Mouse (Mus musculus) forebrain, postnatal 0 days (tissue): ENCODE measurements around the gene Clk2. TPM values are rescaled to one million over a fixed set of nuclear protein-coding genes. Genes with fewer than 3 reads are reported as not detected.

ENCODE experiments used
- ATAC-seq: fragments of 200-750 bp; cut with Nextera tagmentation; 2 replicates; pipeline ENCODE4 v1.8.0; 2017; ENCODE audit warnings: mild to moderate bottlenecking, moderate library complexity
- DNase-seq: peaks from one replicate; pipeline ENCODE4 v3.0.0-alpha.2; 2015
- H3K27ac ChIP-seq: fragments of 300-500 bp; sonication (generic); 2 replicates; pipeline ENCODE4 v1.5.1; 2014; ENCODE audit warnings: low read depth, mild to moderate bottlenecking, antibody characterized with exemption, low read length, moderate library complexity, mixed read lengths
- H3K27me3 ChIP-seq: fragments of 300-500 bp; sonication (generic); 2 replicates; pipeline ENCODE4 v1.6.1; 2014; ENCODE audit warnings: mild to moderate bottlenecking, low read length, mixed read lengths; ENCODE audit not compliant: insufficient read depth
- H3K36me3 ChIP-seq: fragments of 300-500 bp; sonication (generic); 2 replicates; pipeline ENCODE4 v1.6.1; 2014; ENCODE audit warnings: mild to moderate bottlenecking, moderate library complexity; ENCODE audit not compliant: insufficient read depth
- H3K4me1 ChIP-seq: fragments of 300-500 bp; sonication (generic); 2 replicates; pipeline ENCODE4 v1.6.1; 2014; ENCODE audit warnings: antibody characterized with exemption; ENCODE audit not compliant: insufficient read depth
- H3K4me2 ChIP-seq: fragments of 300-500 bp; sonication (generic); 2 replicates; pipeline ENCODE4 v1.6.1; 2014; ENCODE audit warnings: low read depth, mild to moderate bottlenecking, moderate library complexity
- H3K4me3 ChIP-seq: fragments of 300-500 bp; sonication (generic); 2 replicates; pipeline ENCODE4 v1.5.1; 2014; ENCODE audit warnings: low read depth, low read length, mixed read lengths
- H3K9ac ChIP-seq: fragments of 300-500 bp; sonication (generic); 2 replicates; pipeline ENCODE4 v1.6.1; 2014; ENCODE audit warnings: mild to moderate bottlenecking
- H3K9me3 ChIP-seq: fragments of 300-500 bp; sonication (generic); 2 replicates; pipeline ENCODE4 v1.6.1; 2016; ENCODE audit warnings: low read length
- CTCF ChIP-seq: sonication (generic); IDR thresholded peaks from 2 replicates; pipeline ENCODE4 v1.5.1; 2016; ENCODE audit warnings: antibody characterized with exemption, control low read depth, low read depth
- whole genome bisulfite sequencing: fragments of 180-500 bp; shearing (Covaris S2); extraction: QIAGEN DNeasy Blood & Tissue Kit; methylation state at CpG from one replicate; pipeline ENCODE4 v1.1.7; 2014; 5-methylcytosine and 5-hydroxymethylcytosine counted together
- polyA plus RNA-seq: library from polyadenylated mRNA; unstranded; fragments of >200 nt; fragmentation: Nextera tagmentation; extraction: Ambion mirVana; gene quantifications from 2 replicates; pipeline ENCODE4 v1.2.1, GENCODE M21; 2015
- total RNA-seq: library from RNA; depleted of rRNA; stranded (reverse); fragments of >200 nt; gene quantifications from 2 replicates; pipeline ENCODE4 v1.2.3, GENCODE M21; 2014

The Clk2 gene
- total and polyA plus RNA-seq, 2 experiments from 2014 or later: 12.8 to 43.1 TPM

DNA sequence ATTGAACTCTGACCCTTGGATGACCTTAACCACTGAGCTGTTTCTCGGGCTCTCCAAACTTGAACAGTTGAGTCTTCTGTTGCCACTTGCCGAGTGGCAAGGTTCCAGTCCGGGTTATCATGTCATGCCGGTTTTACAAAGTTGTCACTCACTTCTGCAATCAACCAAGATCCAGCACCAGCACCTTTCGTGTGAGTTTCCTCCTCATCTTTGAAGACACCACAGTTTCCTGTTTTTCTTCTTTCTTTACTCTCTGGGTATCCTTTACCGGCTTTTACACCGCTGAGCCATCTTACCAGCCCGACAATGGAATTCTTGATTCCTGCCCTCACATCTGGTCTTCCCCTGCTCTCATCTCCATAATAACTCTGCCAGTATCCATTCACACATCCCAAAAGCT lies 25.8 kb downstream of the Clk2 start:
- TF ChIP-seq CTCF: no peak
- WGBS: 89% methylated on average over 8 of the region's 8 CpGs
- ATAC-seq (no peak), DNase-seq (no peak)
- no peak overlapping the region for H3K4me2 ChIP-seq
- H3K9me3 ChIP-seq: no peaks in the 10 kb centered on the region
- H3K4me3 ChIP-seq: no peak overlapping the region
- H3K27ac ChIP-seq: no peak overlapping the region
- H3K9ac ChIP-seq: no peak overlapping the region
- no peaks in the 10 kb centered on the region for H3K27me3 ChIP-seq
- peaks cover 19% of the 10 kb centered on the region for H3K36me3 ChIP-seq
- H3K4me1 ChIP-seq: no peaks in the 10 kb centered on the region

DNA sequence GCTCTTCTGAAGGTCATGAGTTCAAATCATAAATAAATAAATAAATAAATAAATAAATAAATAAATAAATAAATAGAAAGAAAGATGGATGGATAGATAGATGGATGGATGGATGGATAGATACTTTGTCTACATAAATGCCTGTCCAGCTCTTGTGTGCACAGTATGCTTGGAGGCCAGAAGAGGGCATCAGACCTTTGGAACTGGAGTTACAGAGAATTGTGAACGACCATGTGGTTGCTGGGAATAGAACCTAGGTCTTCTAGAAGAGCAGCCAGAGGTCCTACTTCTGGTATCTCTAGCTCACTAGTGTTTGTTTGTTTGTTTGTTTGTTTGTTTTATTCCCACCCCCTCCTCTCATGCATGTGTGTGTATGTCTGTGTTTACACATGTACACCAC lies 28.8 kb downstream of the Clk2 start:
- H3K27ac ChIP-seq: no peak overlapping the region
- 76% methylated on average over 1 of the region's 1 CpGs for WGBS
- no peaks in the 10 kb centered on the region for H3K9me3 ChIP-seq

GRCm38 (mm10) chr3:89193853-89194252 lies 29.3 kb downstream of the Clk2 start:
- no peak for ATAC-seq
- no peaks in the 10 kb centered on the region for H3K36me3 ChIP-seq
- 94% methylated on average over 2 of the region's 2 CpGs for WGBS

More for the DNA sequence above, 28.8 kb downstream of the Clk2 start:
- ATAC-seq (no peak), DNase-seq (no peak)
- peak; percentile 28 for TF ChIP-seq CTCF
- no peak overlapping the region for H3K9ac ChIP-seq
- H3K4me3 ChIP-seq: no peak overlapping the region
- H3K4me2 ChIP-seq: no peak overlapping the region
- no peaks in the 10 kb centered on the region for H3K4me1 ChIP-seq
- H3K36me3 ChIP-seq: peaks cover 4% of the 10 kb centered on the region
- no peaks in the 10 kb centered on the region for H3K27me3 ChIP-seq

GRCm38 (mm10) chr3:89195979-89196877 lies 31.6 kb downstream of the Clk2 start:
- Histone ChIP-seq H3K9ac (peak overlapping the region; percentile 43), H3K4me3 (peak overlapping the region; percentile 37), H3K36me3 (no peaks in the 10 kb centered on the region), H3K9me3 (no peaks in the 10 kb centered on the region), H3K27ac (peak overlapping the region; percentile 23), H3K4me2 (peak overlapping the region; percentile 51), H3K4me1 (no peaks in the 10 kb centered on the region), H3K27me3 (no peaks in the 10 kb centered on the region)
- WGBS: 5% methylated on average over 33 of the region's 33 CpGs
- DNase-seq (peak; percentile 93), ATAC-seq (peak; percentile 96)
- peak; percentile 61 for TF ChIP-seq CTCF

More at GRCm38 (mm10) chr3:89193853-89194252, 29.3 kb downstream of the Clk2 start:
- peak; percentile 41 for TF ChIP-seq CTCF
- no peak for DNase-seq
- Histone ChIP-seq H3K27ac (no peak overlapping the region), H3K9me3 (no peaks in the 10 kb centered on the region), H3K4me3 (no peak overlapping the region), H3K27me3 (no peaks in the 10 kb centered on the region), H3K4me2 (no peak overlapping the region), H3K9ac (no peak overlapping the region), H3K4me1 (no peaks in the 10 kb centered on the region)

DNA sequence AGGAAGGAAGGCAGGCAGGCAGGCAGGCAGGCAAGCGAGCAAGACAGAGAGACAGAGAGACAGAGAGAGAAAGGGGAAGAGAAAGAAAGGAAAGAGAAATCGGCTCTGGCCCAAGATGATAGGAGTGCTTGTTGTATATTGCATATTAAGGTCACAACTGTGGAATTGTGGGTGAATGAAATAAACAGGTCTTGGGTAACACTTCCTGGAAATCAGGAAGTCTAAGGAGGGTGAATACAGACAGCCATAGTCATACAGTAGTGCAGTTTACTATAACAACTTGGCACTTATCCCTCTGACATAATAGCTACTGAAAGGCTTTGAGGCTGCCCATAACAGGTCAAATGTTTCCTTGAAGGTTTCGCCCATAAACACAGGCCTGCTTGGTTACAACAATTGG lies 35.2 kb downstream of the Clk2 start:
- Histone ChIP-seq H3K9me3 (no peaks in the 10 kb centered on the region), H3K4me3 (no peak overlapping the region), H3K4me2 (no peak overlapping the region), H3K9ac (no peak overlapping the region), H3K4me1 (peaks cover 4% of the 10 kb centered on the region), H3K36me3 (peaks cover 8% of the 10 kb centered on the region), H3K27me3 (no peaks in the 10 kb centered on the region), H3K27ac (no peak overlapping the region)
- TF ChIP-seq CTCF: no peak
- 86% methylated on average over 3 of the region's 3 CpGs for WGBS
- no peak for DNase-seq
- no peak for ATAC-seq

DNA sequence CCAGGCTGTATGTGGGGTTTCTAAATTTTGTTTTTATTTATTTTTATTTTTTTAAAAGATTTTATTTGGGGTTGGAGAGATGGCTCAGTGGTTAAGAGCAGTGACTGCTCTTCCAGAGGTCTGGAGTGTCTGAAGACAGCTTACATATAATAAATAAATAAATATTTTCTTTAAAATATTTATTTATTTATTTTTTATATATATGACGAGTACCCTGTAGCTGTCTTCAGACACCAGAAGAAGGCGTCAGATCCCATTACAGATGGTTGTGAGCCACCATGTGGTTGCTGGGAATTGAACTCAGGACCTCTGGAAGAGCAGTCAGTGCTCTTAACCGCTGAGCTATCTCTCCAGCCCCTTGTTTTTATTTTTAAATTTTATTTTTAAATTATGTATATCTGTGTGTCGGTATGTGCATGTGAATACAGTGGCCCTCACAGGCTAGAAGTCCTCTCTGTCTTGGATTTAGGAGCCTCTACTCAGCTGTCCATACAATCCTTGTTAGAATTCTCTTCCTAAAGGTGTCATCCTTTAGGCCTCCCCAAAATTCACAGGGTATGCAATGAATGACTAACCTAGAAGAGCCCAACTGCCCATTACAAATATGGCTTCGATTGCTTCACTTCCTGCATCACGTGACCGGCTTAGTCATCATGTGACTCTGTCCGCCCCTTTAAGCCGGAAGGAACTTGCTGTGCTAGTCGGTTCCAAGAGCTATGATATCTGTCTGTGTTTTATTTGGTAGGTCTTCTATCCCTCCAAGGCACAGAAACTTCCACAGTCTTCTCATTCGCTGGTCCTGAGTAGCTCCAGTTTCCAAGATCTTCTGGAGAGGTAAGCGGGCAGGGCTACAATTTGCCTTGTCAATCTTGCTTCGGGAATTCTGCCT lies 37.9 kb downstream of the Clk2 start, which contains the start of gene Gba:
Gene Gba (plus strand): TSS at position 676 of the 889 bp plus-strand sequence.
- Histone ChIP-seq H3K4me2 (peak within 1 kb of the TSS; percentile 70), H3K36me3 (peaks cover 28% of the 10 kb centered on the region), H3K9ac (peak within 1 kb of the TSS; percentile 66), H3K4me1 (peaks cover 4% of the 10 kb centered on the region), H3K27me3 (no peaks in the 10 kb centered on the region), H3K4me3 (peak within 1 kb of the TSS; percentile 58), H3K27ac (peak within 1 kb of the TSS; percentile 66), H3K9me3 (no peaks in the 10 kb centered on the region)
- TF ChIP-seq CTCF: no peak
- WGBS: 24% methylated on average over 13 of the region's 13 CpGs
- DNase-seq (peak; percentile 96), ATAC-seq (peak; percentile 94)

DNA sequence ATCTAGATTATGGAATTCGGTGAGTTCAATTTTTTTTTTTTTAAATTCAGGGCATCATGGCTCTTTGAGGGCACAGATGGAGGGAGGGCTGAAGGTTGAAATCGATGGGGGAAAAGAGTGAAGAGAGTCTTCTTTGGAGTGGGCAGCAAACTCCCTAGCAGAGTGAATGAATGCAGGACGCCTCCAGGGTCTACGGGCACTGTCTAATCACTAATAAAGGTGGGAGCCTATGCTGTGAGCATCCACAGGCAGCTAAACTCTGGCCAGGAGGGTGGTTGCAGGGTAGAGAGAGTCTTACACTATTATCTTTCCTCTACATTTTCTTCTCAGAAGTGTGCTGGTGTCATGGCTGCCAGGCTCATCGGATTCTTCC lies 38.5 kb downstream of the Clk2 start:
- H3K9ac ChIP-seq: peak overlapping the region; percentile 66
- H3K4me2 ChIP-seq: peak overlapping the region; percentile 70
- TF ChIP-seq CTCF: no peak
- DNase-seq: no peak
- H3K27me3 ChIP-seq: no peaks in the 10 kb centered on the region
- 22% methylated on average over 5 of the region's 5 CpGs for WGBS
- H3K27ac ChIP-seq: peak overlapping the region; percentile 66
- H3K4me3 ChIP-seq: peak overlapping the region; percentile 58
- H3K36me3 ChIP-seq: peaks cover 34% of the 10 kb centered on the region
- H3K9me3 ChIP-seq: no peaks in the 10 kb centered on the region
- ATAC-seq: peak; percentile 16; the same call in 1 of the 2 replicates
- peaks cover 4% of the 10 kb centered on the region for H3K4me1 ChIP-seq
